9 mouse cellular contexts compared by ENCODE assay signal in the genomic region with DNA sequence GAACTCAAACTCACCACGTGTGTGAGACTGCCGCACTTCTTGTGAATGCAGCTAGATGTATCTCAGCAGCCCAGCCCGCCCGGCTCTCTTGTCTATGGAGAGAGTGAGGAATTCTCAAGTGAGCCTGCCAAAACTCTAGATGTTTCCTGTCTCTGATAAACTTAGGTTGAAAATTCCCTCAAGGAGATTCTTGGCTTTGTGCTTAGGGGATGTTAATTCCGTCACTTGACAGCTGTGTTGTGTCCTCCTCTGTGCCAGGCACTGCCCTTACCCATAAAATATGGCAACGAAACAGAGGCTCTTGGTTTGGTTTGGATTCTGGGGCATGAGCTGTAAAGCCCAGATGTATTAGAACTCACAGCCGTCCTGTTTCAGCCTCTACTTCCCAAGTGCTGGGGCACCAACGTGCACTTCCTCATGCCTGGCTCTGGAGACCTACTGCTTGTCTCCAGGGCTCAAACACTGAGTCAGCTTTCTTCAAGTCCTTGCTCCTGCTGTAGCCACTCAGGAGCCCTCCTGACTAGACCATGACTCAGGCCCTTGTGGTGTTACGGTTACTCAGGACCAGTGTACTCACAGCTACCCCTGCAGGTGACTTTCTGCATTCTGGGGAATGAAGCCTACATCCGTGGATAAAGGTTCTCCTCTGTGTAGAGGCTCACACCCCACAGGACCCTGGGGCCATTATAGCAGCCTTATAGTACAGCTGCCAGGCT. TPM values are rescaled to one million over a fixed set of nuclear protein-coding genes. Genes with fewer than 3 reads are reported as not detected.
DNase-seq lines count a peak whose midpoint lies in the region; ATAC-seq lines count a peak whose summit lies in the region.
"Had no signal": no experiment of that assay in that cellular context is flagged by ENCODE, and none has a peak within 500 bp of the region (broad histone marks: within the 10 kb centered on the region; RNA-seq: fewer than 3 reads in every experiment).

No protein-coding gene starts in this region.

- no peaks in the 10 kb centered on the region for H3K9me3 ChIP-seq in kidney, embryonic 16.5 days (ENCODE audit: low read length)
- no peaks in the 10 kb centered on the region for H3K9me3 ChIP-seq in heart, embryonic 13.5 days
- peaks cover 2% of the 10 kb centered on the region; the same call in 1 of the 2 replicates for H3K9me3 ChIP-seq in forebrain, embryonic 10.5 days
- H3K9me3 ChIP-seq: megakaryocyte, embryonic 14.5 days had no signal

- peaks cover 8% of the 10 kb centered on the region; the same call in 1 of the 2 replicates for H3K4me1 ChIP-seq in kidney, embryonic 16.5 days (ENCODE audit: insufficient read depth, low read length)
- peaks cover 47% of the 10 kb centered on the region for H3K4me1 ChIP-seq in heart, embryonic 13.5 days
- H3K4me1 ChIP-seq in forebrain, embryonic 10.5 days = peaks cover 17% of the 10 kb centered on the region

- H3K27me3 ChIP-seq in kidney, embryonic 16.5 days (ENCODE audit: insufficient read depth, low read length) = no peaks in the 10 kb centered on the region
- H3K27me3 ChIP-seq in heart, embryonic 13.5 days (replicated peaks) = no peaks in the 10 kb centered on the region
- no peaks in the 10 kb centered on the region for H3K27me3 ChIP-seq in forebrain, embryonic 10.5 days (ENCODE audit: poor library complexity, severe bottlenecking)

- 68% methylated on average over 10 of the region's 10 CpGs for WGBS in kidney, embryonic 16.5 days
- WGBS in heart, embryonic 13.5 days = 44% methylated on average over 10 of the region's 10 CpGs
- WGBS in forebrain, embryonic 10.5 days = 82% methylated on average over 10 of the region's 10 CpGs

- H3K4me3 ChIP-seq in kidney, embryonic 16.5 days (ENCODE audit: low read length) = no peak overlapping the region
- no peak overlapping the region for H3K4me3 ChIP-seq in heart, embryonic 13.5 days
- H3K4me3 ChIP-seq in forebrain, embryonic 10.5 days = no peak overlapping the region
- H3K4me3 ChIP-seq: megakaryocyte, embryonic 14.5 days had no signal

- DNase-seq in kidney, adult 18-20 months = no peak
- DNase-seq in R1 (ENCODE audit: low read depth, low spot score) = peak; percentile 85
- peak; percentile 82 for DNase-seq in lung, postnatal 36 days
- no peak for DNase-seq in forebrain, embryonic 10.5 days (ENCODE audit: extremely low spot score, low spot score)
- no peak for DNase-seq in layer of hippocampus, postnatal 14 days (ENCODE audit: low spot score in 2 of 2)
- no peak for DNase-seq in yolk sac, embryonic 10.5 days (ENCODE audit: low spot score)

- H3K9ac ChIP-seq in kidney, embryonic 16.5 days (replicated peaks; ENCODE audit: low read length) = no peak overlapping the region
- H3K9ac ChIP-seq in heart, embryonic 13.5 days = no peak overlapping the region

- peak; percentile 28; the same call in 1 of the 2 replicates for ATAC-seq in kidney, embryonic 16.5 days (ENCODE audit: low FRiP score, low TSS enrichment)
- ATAC-seq in heart, embryonic 13.5 days (ENCODE audit: extremely low read depth, insufficient number of reproducible peaks, low FRiP score, low TSS enrichment) = peak; percentile 50; the same call in 1 of the 2 replicates

- no peaks in the 10 kb centered on the region for H3K36me3 ChIP-seq in kidney, embryonic 16.5 days (ENCODE audit: insufficient read depth, low read length)
- peaks cover 15% of the 10 kb centered on the region for H3K36me3 ChIP-seq in heart, embryonic 13.5 days
- H3K36me3 ChIP-seq in forebrain, embryonic 10.5 days (replicated peaks) = peaks cover 10% of the 10 kb centered on the region

- no peak overlapping the region for H3K27ac ChIP-seq in kidney, embryonic 16.5 days (ENCODE audit: low read length)
- H3K27ac ChIP-seq in heart, embryonic 13.5 days (replicated peaks) = peak overlapping the region; percentile 60
- H3K27ac ChIP-seq in forebrain, embryonic 10.5 days = no peak overlapping the region

- no peak overlapping the region for H3K4me2 ChIP-seq in kidney, embryonic 16.5 days (replicated peaks; ENCODE audit: low read depth, low read length)
- H3K4me2 ChIP-seq in heart, embryonic 13.5 days = no peak overlapping the region

RNA-seq across cellular contexts. Expression of gene Prnd, which starts 15.1 kb away (rescaled TPM):
- polyA plus RNA-seq in kidney, embryonic 16.5 days (2015; fragmentation: Nextera tagmentation; extraction: Ambion mirVana) = 16.2 and 17.1 TPM in 2 replicates
- 18.4 and 19.0 TPM in 2 replicates for polyA plus RNA-seq in heart, embryonic 13.5 days (2015; fragmentation: Nextera tagmentation; extraction: Ambion mirVana)
- 3.9 and 4.2 TPM in 2 replicates for polyA plus RNA-seq in forebrain, embryonic 10.5 days (2016; fragmentation: Nextera tagmentation; extraction: Ambion mirVana)
- 1 to 10 TPM; 2.0 to 2.1 TPM for total RNA-seq in layer of hippocampus, postnatal 14 days (2021)

RNA-seq across cellular contexts. Expression of gene Prn, which starts 25.8 kb away (rescaled TPM):
- polyA plus RNA-seq in kidney, embryonic 16.5 days (2015; fragmentation: Nextera tagmentation; extraction: Ambion mirVana) = 0.25 TPM in 1 of 2 replicates, not detected in the other
- not detected in 2 replicates for polyA plus RNA-seq in heart, embryonic 13.5 days (2015; fragmentation: Nextera tagmentation; extraction: Ambion mirVana)
- not detected in 2 replicates for polyA plus RNA-seq in forebrain, embryonic 10.5 days (2016; fragmentation: Nextera tagmentation; extraction: Ambion mirVana)
- total RNA-seq in layer of hippocampus, postnatal 14 days (2021) = not detected

RNA-seq across cellular contexts. Expression of gene Prnp, which starts 25.8 kb away (rescaled TPM):
- polyA plus RNA-seq in kidney, embryonic 16.5 days (2015; fragmentation: Nextera tagmentation; extraction: Ambion mirVana) = 43.2 and 49.6 TPM in 2 replicates
- 82.0 and 91.8 TPM in 2 replicates for polyA plus RNA-seq in heart, embryonic 13.5 days (2015; fragmentation: Nextera tagmentation; extraction: Ambion mirVana)
- polyA plus RNA-seq in forebrain, embryonic 10.5 days (2016; fragmentation: Nextera tagmentation; extraction: Ambion mirVana) = 19.6 and 23.2 TPM in 2 replicates
- 100 to 1,000 TPM; 651 to 673 TPM for total RNA-seq in layer of hippocampus, postnatal 14 days (2021)

Comparison
In these comparisons a context has a peak if more than half of its experiments do, and no peak if none do; other contexts are left out.
1. DNase-seq: peak in R1 (single experiment) and lung, postnatal 36 days (single experiment); none in kidney, adult 18-20 months (single experiment), forebrain, embryonic 10.5 days (single experiment), layer of hippocampus, postnatal 14 days (0 of 2) and yolk sac, embryonic 10.5 days (single experiment).